Mouse (Mus musculus) hindbrain, embryonic 12.5 days (tissue): ENCODE data around the gene Adam19. TPM values are rescaled to one million over a fixed set of nuclear protein-coding genes. Genes with fewer than 3 reads are reported as not detected.
"Not testable (repeated sequence)": the region's sequence is repeated elsewhere in the genome, so short reads cannot be mapped to it uniquely, and the experiment has no call there.

ENCODE experiments used
- ATAC-seq: fragments of 200-750 bp; cut with Nextera tagmentation; 2 replicates; pipeline ENCODE4 v1.8.0; 2017; ENCODE audit warnings: moderate TSS enrichment; ENCODE audit not compliant: low FRiP score
- H3K27ac ChIP-seq: fragments of 300-500 bp; sonication (generic); 2 replicates; pipeline ENCODE4 v1.5.1; 2016; ENCODE audit warnings: mild to moderate bottlenecking
- H3K27me3 ChIP-seq: fragments of 300-500 bp; sonication (generic); 2 replicates; pipeline ENCODE4 v1.6.1; 2016; ENCODE audit warnings: mild to moderate bottlenecking
- H3K36me3 ChIP-seq: fragments of 300-500 bp; sonication (generic); 2 replicates; pipeline ENCODE4 v1.6.1; 2016; ENCODE audit warnings: mild to moderate bottlenecking
- H3K4me1 ChIP-seq: fragments of 300-500 bp; sonication (generic); 2 replicates; pipeline ENCODE4 v1.6.1; 2016
- H3K4me2 ChIP-seq: fragments of 300-500 bp; sonication (generic); replicated peaks from 2 replicates; pipeline ENCODE4 v1.6.1; 2016; ENCODE audit warnings: mild to moderate bottlenecking
- H3K4me3 ChIP-seq: fragments of 300-500 bp; sonication (generic); 2 replicates; pipeline ENCODE4 v1.5.1; 2016; ENCODE audit warnings: mild to moderate bottlenecking
- H3K9ac ChIP-seq: fragments of 300-500 bp; sonication (generic); 2 replicates; pipeline ENCODE4 v1.6.1; 2016; ENCODE audit warnings: mild to moderate bottlenecking, moderate library complexity
- H3K9me3 ChIP-seq: fragments of 300-500 bp; sonication (generic); replicated peaks from 2 replicates; pipeline ENCODE4 v1.6.1; 2016; ENCODE audit warnings: mild to moderate bottlenecking
- WGBS: fragments of 180-500 bp; shearing (Covaris S2); methylation state at CpG from one replicate; pipeline ENCODE4 v1.1.7; 2016; 5-methylcytosine and 5-hydroxymethylcytosine counted together
- polyA plus RNA-seq: library from polyadenylated mRNA; unstranded; fragments of >200 nt; fragmentation: Nextera tagmentation; extraction: Ambion mirVana; gene quantifications from 2 replicates; pipeline ENCODE4 v1.2.1, GENCODE M21; 2016

Adam19 gene
- polyA plus RNA-seq, 1 experiment from 2014 or later, result 17.3 TPM

DNA sequence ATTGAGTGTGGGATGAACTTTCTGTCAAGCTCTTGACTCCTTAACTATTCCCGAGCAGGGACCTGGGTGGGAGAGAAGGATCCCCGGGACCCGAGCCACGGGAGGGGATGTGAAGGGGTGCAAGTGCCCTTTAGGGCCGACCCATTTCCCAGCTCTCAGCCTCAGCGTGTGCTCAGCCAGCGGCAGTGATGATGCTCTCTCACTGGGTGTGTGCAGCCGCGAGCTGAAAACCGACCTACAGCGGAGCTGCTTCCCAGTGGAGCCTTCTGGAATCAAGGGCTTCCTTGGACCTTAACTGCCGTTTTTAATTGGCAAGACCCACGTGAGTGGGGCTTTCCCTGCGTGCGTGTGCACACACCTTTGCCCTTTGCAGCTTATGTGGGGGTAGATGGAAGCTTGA is 16.9 kb upstream of the Adam19 start:
- Histone ChIP-seq H3K36me3 (no peaks in the 10 kb centered on the region), H3K9me3 (no peaks in the 10 kb centered on the region), H3K4me3 (no peak overlapping the region), H3K9ac (no peak overlapping the region), H3K4me2 (no peak overlapping the region), H3K27ac (no peak overlapping the region), H3K4me1 (0 out of 2 replicates have a peak, but pooled peaks cover 3% of the 10 kb centered on the region), H3K27me3 (no peaks in the 10 kb centered on the region)
- 79% methylated on average over 15 of the region's 15 CpGs for WGBS
- no peak for ATAC-seq

DNA sequence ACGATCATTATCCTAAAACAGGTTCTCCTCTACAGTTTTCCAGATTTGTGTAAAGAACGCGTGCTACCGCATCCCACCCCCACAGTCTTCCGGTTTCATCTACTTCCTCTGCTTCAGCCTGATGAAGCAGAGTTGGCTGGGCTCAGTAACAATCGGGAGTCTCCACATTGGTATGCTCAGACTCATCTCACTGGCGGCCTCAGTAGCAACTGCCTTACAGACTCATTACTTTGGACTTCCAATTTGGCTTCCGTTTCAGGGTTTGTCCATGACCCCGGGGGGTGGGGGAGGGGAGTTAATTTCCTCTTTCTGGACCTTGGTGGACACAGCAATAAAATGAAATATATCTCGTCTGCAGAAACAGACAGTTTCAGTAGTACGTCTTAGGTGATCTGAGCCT is 16.5 kb upstream of the Adam19 start:
- Histone ChIP-seq H3K9ac (no peak overlapping the region), H3K9me3 (no peaks in the 10 kb centered on the region), H3K4me2 (no peak overlapping the region), H3K4me1 (0 out of 2 replicates have a peak, but pooled peaks cover 3% of the 10 kb centered on the region), H3K36me3 (no peaks in the 10 kb centered on the region), H3K27ac (no peak overlapping the region), H3K27me3 (no peaks in the 10 kb centered on the region), H3K4me3 (no peak overlapping the region)
- 71% methylated on average over 11 of the region's 11 CpGs for WGBS
- no peak for ATAC-seq

DNA sequence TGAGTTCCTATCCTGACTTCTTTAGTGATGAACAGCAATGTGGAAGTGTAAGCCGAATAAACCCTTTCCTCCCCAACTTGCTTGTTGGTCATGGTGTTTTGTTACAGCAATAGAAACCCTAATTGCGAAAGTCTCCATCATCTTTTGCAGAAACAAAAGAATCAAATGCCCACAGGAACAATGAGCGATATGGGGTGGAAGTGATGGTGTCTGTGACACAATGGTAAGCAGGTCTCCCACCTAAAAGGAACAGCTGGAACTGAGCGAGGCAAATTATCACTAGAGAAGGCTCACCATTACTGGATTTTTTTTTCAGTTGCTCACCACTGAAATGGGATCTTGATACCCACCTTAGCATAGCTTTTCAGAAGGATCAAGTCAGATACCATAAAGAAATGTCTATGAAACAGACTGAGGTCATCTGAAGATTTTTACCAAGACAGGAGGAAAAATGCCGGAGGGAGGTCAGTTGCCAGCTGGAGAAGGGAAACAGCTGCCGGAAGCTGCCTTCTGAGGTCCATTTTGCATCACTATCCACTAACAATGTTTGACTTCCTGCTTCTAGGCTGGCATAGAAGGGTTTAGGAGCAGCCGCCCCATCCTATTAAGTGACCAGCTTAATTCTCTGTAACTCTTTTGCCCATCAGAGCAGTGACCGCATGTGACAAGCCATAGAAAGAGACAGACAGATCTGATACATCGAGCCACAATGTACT is 14.8 kb upstream of the Adam19 start:
- Histone ChIP-seq H3K4me1 (0 out of 2 replicates have a peak, but pooled peaks cover 3% of the 10 kb centered on the region), H3K9ac (no peak overlapping the region), H3K27ac (peak overlapping the region; percentile 12; the same call in 1 of the 2 replicates), H3K9me3 (no peaks in the 10 kb centered on the region), H3K4me3 (no peak overlapping the region), H3K27me3 (no peaks in the 10 kb centered on the region), H3K4me2 (no peak overlapping the region), H3K36me3 (no peaks in the 10 kb centered on the region)
- ATAC-seq, result no peak
- WGBS, result 82% methylated on average over 9 of the region's 9 CpGs

DNA sequence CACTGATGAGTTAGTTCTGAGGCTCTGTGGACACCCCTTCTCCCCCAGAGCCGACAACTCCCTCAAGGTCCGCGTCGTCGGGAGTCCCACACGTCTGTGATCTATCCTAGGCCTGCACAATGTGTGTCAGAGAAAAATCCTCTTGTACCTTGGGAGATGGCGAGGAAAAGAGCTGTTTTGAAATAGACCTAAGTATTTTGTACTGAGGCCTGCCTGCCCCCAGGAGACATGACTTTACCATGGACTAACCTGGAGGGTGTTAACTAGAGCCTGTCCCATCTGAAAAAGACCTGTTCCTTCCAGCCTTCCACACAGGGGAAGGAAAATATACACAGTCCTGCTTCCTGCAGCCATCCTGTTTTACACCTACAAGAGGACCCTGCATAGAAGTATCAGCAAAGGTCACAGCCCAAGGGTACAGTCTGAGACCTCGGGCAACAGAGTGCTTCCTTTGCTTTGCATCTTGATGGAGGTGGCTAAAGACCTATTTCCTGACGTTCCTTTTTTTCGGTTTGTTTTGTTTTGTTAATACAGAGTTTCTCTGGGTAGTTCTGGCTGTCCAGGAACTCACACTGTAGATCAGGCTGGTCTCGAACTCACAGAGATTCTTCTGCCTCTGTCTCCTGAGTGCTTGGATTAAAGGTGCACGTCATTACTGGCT is 14.1 kb upstream of the Adam19 start:
- Histone ChIP-seq H3K27me3 (no peaks in the 10 kb centered on the region), H3K4me2 (no peak overlapping the region), H3K9me3 (no peaks in the 10 kb centered on the region), H3K27ac (peak overlapping the region; percentile 12; the same call in 1 of the 2 replicates), H3K4me1 (0 out of 2 replicates have a peak, but pooled peaks cover 3% of the 10 kb centered on the region), H3K4me3 (no peak overlapping the region), H3K9ac (no peak overlapping the region), H3K36me3 (no peaks in the 10 kb centered on the region)
- no peak for ATAC-seq
- WGBS, result 80% methylated on average over 12 of the region's 12 CpGs

DNA sequence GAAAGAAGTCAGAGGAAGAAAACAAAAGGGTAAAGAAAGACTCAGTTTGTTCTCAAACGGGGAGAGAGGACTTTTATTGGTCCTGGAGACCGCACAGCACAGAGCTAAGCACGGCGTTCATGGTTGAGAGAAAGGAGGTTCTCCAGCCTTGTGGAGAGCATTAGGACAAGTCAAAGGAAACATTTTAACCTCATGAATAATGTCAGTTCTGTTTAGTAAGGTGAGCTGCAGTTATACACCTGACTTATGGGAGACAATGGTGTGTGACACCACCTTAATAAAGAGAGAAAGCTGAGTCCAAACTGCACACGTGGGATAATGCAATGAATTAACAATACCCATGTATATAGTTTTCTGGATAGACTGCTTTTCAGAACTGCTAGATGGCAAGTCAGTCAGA is 11.0 kb upstream of the Adam19 start:
- H3K4me1 ChIP-seq, result no peaks in the 10 kb centered on the region
- H3K9me3 ChIP-seq, result no peaks in the 10 kb centered on the region
- no peak overlapping the region for H3K4me2 ChIP-seq
- H3K27ac ChIP-seq, result no peak overlapping the region
- no peaks in the 10 kb centered on the region for H3K27me3 ChIP-seq
- no peak overlapping the region for H3K9ac ChIP-seq
- H3K4me3 ChIP-seq, result no peak overlapping the region
- WGBS, result 91% methylated on average over 5 of the region's 5 CpGs
- H3K36me3 ChIP-seq, result no peaks in the 10 kb centered on the region
- ATAC-seq, result no peak

DNA sequence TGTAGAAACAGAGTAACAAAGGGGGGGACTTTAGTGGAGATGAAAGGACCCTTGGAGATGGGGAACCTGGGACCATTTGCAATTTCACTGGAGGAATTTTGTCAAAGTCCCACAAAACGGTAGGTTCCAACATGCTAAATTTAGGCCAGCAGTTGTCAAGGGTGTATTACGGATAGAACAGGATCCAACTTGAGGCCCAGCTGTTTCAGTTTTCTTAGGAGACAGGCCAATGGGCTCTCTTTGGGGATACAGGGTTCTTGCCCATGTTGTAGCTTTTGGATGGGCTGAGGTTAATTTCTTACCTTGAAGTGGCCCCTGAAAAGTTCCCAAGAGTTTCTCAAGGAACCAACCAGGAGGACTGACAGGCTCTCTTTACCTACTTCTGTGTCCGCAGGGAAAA is 8.5 kb upstream of the Adam19 start:
- no peaks in the 10 kb centered on the region for H3K36me3 ChIP-seq
- no peak overlapping the region for H3K4me2 ChIP-seq
- no peaks in the 10 kb centered on the region for H3K4me1 ChIP-seq
- no peaks in the 10 kb centered on the region for H3K9me3 ChIP-seq
- H3K9ac ChIP-seq, result no peak overlapping the region
- H3K27ac ChIP-seq, result no peak overlapping the region
- ATAC-seq, result no peak
- H3K4me3 ChIP-seq, result no peak overlapping the region
- WGBS, result 95% methylated on average over 3 of the region's 3 CpGs
- no peaks in the 10 kb centered on the region for H3K27me3 ChIP-seq

GRCm38 (mm10) chr11:46052105-46052659 is 3.6 kb upstream of the Adam19 start, which contains the start of gene Gm12166:
Gm12166 (minus strand) TSS chr11:46052321.
- Histone ChIP-seq H3K4me1 (peaks cover 16% of the 10 kb centered on the region), H3K4me2 (0 out of 2 replicates have a peak within 1 kb of the TSS, but pooled peaks have one; percentile 13)
- 36% methylated on average over 19 of the region's 19 CpGs for WGBS
- not testable (repeated sequence) for H3K9ac ChIP-seq, H3K4me3 ChIP-seq, ATAC-seq, H3K27me3 ChIP-seq, H3K27ac ChIP-seq, H3K36me3 ChIP-seq, H3K9me3 ChIP-seq

- H3K4me3 ChIP-seq, H3K4me2 ChIP-seq, H3K9me3 ChIP-seq, H3K9ac ChIP-seq, ATAC-seq, H3K36me3 ChIP-seq, H3K27ac ChIP-seq, H3K27me3 ChIP-seq: not testable (repeated sequence)
- WGBS, result 93% methylated on average over 3 of the region's 3 CpGs
- peaks cover 20% of the 10 kb centered on the region for H3K4me1 ChIP-seq
Measured at GRCm38 (mm10) chr11:46053457-46053856, 2.3 kb upstream of the Adam19 start.

GRCm38 (mm10) chr11:46054311-46054710 is 1.5 kb upstream of the Adam19 start:
- Histone ChIP-seq H3K36me3 (no peaks in the 10 kb centered on the region), H3K4me1 (peaks cover 20% of the 10 kb centered on the region), H3K27ac (no peak overlapping the region), H3K4me2 (no peak overlapping the region), H3K4me3 (no peak overlapping the region), H3K9me3 (no peaks in the 10 kb centered on the region), H3K9ac (no peak overlapping the region), H3K27me3 (no peaks in the 10 kb centered on the region)
- WGBS, result 41% methylated on average over 5 of the region's 5 CpGs
- no peak for ATAC-seq

GRCm38 (mm10) chr11:46054911-46055895 is 589 bp upstream of the Adam19 start:
- Histone ChIP-seq H3K27ac (peak overlapping the region; percentile 95), H3K4me1 (peaks cover 20% of the 10 kb centered on the region), H3K36me3 (no peaks in the 10 kb centered on the region), H3K9ac (peak overlapping the region; percentile 84; the same call in 1 of the 2 replicates), H3K27me3 (no peaks in the 10 kb centered on the region), H3K4me2 (peak overlapping the region; percentile 67), H3K9me3 (no peaks in the 10 kb centered on the region), H3K4me3 (peak overlapping the region; percentile 68)
- 22% methylated on average over 13 of the region's 13 CpGs for WGBS
- peak; percentile 65 for ATAC-seq

GRCm38 (mm10) chr11:46056770-46057411 is 1.1 kb downstream of the Adam19 start:
- Histone ChIP-seq H3K4me1 (peaks cover 20% of the 10 kb centered on the region), H3K9me3 (no peaks in the 10 kb centered on the region), H3K9ac (peak overlapping the region; percentile 84), H3K27me3 (no peaks in the 10 kb centered on the region), H3K4me2 (peak overlapping the region; percentile 67), H3K36me3 (peaks cover 7% of the 10 kb centered on the region; the same call in 1 of the 2 replicates), H3K27ac (peak overlapping the region; percentile 95), H3K4me3 (peak overlapping the region; percentile 68)
- WGBS, result 3% methylated on average over 25 of the region's 25 CpGs
- ATAC-seq, result peak; percentile 17; the same call in 1 of the 2 replicates
